Mouse (Mus musculus) brain, embryonic 14.5 days (tissue): ENCODE results near the gene Slc5a10. TPM values are rescaled to one million over a fixed set of nuclear protein-coding genes. Genes with fewer than 3 reads are reported as not detected.

Experiments used
- DNase-seq: peaks from one replicate; pipeline ENCODE4 v3.0.0-alpha.2; 2011; ENCODE audit warnings: low read depth
- CTCF ChIP-seq: fragments of 200-500 bp; IDR thresholded peaks from 2 replicates; pipeline ENCODE4 v1.5.1; 2012; ENCODE audit warnings: inconsistent platforms, mild to moderate bottlenecking, moderate library complexity, borderline replicate concordance; ENCODE audit not compliant: insufficient read depth, insufficient read length; ENCODE audit errors: extremely low read depth
- POLR2A ChIP-seq: fragments of 200-500 bp; IDR thresholded peaks from 2 replicates; pipeline ENCODE4 v1.6.1; 2012; ENCODE audit warnings: mild to moderate bottlenecking, inconsistent platforms, borderline replicate concordance; ENCODE audit not compliant: poor library complexity, insufficient read depth, insufficient read length, severe bottlenecking; ENCODE audit errors: extremely low read depth
- polyA plus RNA-seq: library from polyadenylated mRNA; depleted of rRNA; stranded (reverse); fragments of >200 nt; gene quantifications from 2 replicates; pipeline ENCODE4 v1.2.3, GENCODE M21; 2012

Slc5a10 gene
- polyA plus RNA-seq, 1 experiment: 0.11 TPM

GRCm38 (mm10) chr11:61652686-61653447, 67.8 kb downstream of the Slc5a10 start, which contains the start of gene Grap:
Gene Grap (plus strand): TSS chr11:61653265.
- DNase-seq: no peak

GRCm38 (mm10) chr11:61652216-61652615, 68.4 kb downstream of the Slc5a10 start:
- TF ChIP-seq CTCF (no peak), POLR2A (no peak)

More at GRCm38 (mm10) chr11:61652686-61653447, 67.8 kb downstream of the Slc5a10 start, which contains the start of gene Grap:
- no peak for TF ChIP-seq CTCF
- no peak for TF ChIP-seq POLR2A

GRCm38 (mm10) chr11:61650470-61651265, 70.0 kb downstream of the Slc5a10 start:
- TF ChIP-seq POLR2A (no peak), CTCF (no peak)

More at GRCm38 (mm10) chr11:61652216-61652615, 68.4 kb downstream of the Slc5a10 start:
- DNase-seq: no peak

GRCm38 (mm10) chr11:61649626-61650025, 71.0 kb downstream of the Slc5a10 start:
- no peak for DNase-seq
- TF ChIP-seq POLR2A (no peak), CTCF (no peak)

More at GRCm38 (mm10) chr11:61650470-61651265, 70.0 kb downstream of the Slc5a10 start:
- no peak for DNase-seq

DNA sequence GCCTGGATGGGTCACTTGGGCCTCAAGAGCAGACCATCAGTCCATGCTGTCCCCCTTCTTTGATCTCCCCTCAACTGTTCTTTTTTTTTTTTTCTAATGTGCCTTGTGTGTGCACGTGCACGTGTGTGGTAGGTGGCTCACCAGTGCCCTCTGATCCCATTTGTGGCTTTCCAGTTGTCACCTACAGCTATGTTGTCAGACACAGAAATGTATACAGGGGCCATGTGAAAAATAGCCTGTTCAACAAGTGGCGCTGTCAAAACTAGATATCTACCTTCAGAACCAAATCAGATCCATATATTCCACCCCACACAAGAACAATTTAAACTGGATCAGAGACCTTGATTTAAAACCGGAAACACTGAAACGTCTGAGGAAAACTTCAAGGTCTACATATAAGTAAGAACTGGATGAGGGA, 71.5 kb downstream of the Slc5a10 start:
- TF ChIP-seq POLR2A (no peak), CTCF (no peak)
- no peak for DNase-seq

DNA sequence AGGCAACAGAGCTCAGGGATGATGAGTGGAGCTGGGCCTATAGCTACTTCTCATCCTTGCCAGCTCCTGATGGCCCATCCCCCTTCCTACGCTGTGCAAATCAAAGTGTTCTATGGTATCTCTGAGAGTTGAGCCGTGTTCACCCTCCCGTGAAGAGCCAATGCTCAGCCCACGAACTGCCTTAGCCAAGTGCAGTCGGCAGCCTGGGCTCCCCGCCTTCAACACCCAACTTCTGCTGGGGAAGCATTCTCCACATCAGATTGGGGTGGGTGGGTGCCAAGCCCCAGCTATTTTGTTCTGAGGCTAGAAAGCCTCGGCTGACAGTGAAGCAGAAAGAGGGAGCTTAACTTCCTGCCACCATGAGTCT, 71.9 kb downstream of the Slc5a10 start:
- TF ChIP-seq POLR2A (no peak), CTCF (no peak)

DNA sequence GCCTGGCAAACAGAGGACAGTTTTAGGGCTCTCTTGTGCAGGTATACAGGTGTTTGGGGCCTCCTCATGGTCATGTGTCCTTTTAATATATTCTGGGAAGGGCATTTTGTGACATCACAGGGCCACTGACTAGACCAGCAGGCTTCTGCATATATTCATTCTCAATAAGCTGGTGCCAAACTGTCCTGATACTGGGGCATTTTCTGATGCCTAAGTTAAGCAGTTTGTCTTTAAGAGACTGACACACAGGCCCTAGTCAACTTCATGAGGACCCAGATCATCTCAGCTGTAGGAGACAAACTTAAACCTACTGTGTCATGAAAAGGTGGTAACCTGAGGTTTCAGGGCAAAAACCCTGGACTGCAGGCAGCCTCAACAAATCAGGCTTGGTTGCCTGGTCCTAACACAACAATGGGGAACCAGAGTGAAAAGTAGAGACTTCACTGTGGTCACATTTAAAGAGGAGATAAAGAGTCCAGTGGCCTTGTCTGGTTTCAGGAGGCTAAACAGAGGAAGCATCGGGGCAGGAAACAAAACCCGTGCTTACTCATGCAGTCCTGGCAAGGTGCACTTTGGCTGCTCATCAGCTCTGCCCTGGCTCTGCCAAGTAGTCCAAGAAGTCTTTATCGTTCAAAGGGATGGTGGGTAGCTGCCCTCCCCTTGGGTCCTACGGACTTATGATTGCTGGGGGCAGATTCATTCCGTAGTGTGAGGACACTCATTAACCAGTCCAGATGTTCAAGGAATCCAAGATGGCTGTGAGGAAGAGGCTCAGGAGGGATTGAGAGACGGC, 72.5 kb downstream of the Slc5a10 start:
- no peak for DNase-seq
- TF ChIP-seq POLR2A (no peak), CTCF (no peak)

More for the DNA sequence above, 71.9 kb downstream of the Slc5a10 start:
- no peak for DNase-seq

GRCm38 (mm10) chr11:61647110-61647910, 73.3 kb downstream of the Slc5a10 start:
- no peak for DNase-seq
- TF ChIP-seq POLR2A: no peak
- no peak for TF ChIP-seq CTCF

DNA sequence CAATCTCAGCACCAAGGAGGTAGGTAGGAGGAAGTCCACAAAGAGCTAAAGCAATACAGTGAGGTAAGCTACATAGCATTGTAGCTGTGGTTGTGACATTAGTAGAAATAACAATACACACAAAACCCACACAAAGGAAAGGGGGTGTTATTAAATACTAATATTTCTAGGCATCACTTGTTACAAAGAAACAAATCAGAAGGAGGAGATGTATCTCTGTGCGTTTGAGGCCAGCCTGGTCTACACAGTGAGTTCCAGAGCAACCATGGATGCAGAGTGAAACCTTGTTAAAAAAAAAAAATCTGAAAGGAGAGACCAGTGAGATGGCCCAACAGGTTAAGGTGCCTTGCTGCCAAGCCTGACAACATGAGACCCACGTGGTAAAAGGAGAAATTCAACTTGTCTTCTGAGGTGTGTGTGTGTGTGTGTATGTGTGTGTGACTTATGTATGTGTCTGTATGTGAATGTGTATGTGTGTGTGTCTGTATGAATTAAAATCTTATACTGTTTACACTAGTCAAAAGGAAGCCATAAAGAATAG, 74.1 kb downstream of the Slc5a10 start:
- no peak for TF ChIP-seq POLR2A
- TF ChIP-seq CTCF: no peak

DNA sequence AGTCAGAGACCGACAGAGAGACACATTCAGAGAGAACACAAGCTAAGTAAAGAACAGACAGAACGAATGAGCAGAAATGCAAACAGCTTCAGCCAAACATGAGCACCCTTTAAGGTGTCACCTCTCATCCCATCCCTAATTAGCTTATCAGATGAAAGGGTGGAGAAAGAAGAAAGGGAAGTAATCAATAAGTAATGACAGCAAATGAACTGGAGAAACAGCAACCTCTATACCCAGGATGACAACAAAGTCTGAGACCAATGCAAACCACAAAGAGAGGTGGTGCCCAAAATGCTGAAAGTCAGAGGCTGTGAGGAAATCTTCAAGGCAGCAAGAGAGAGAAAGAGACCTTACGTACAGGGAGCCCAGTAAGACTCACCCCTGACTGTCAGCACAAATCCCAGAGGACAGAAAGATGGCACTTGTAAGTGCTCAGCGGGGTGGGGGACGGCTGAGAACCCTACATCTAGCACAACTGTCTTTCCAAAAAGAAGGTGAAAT, 75.2 kb downstream of the Slc5a10 start:
- no peak for TF ChIP-seq CTCF
- TF ChIP-seq POLR2A: no peak
- no peak for DNase-seq

More for the DNA sequence above, 74.1 kb downstream of the Slc5a10 start:
- no peak for DNase-seq
